ENCODE assay signal across 9 mouse cellular contexts in the genomic region with DNA sequence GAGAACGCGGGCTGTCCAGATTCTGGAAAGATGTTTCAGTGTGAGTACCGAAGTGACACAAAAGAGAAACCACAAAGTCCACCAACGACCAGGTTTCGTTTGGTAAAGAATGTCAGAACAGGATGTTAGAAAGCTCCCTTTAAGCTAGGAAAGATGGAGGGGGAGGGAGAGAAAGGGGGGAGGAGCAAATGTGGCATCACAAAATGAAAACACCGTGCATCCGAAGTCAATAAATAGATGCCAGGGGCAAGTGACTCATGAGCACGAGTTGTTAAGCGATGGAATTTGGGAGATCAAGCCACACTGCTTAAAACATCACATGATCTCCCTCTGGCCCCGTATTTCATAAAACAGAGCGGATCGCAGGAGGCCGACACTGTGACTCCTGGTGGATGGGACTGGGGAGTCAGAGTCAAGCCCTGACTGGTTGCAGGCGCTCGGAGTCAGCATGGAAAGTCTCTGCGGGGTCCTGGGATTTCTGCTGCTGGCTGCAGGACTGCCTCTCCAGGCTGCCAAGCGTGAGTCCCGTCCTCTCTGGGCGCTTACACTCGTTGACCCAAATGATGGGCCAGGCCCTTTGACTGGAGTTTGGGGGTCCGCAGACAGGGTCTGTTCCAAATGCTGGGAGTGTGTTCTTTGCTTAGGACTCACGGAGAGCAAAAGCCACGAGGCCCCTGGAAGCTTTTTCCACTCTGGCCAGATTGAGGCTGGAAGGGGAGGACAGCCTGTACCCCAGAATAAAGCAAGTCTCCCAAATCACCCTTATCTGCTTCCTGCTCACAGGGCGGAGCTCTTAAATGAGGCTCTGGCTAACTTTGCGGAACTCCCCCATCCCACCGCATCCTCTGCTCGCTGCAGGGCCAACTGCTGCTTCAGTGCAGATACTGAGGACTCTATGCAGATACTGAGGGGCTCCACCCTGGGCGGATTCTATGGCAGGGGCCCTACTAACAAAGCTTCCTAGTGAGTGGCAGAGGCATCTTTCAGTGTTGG. TPM values are rescaled to one million over a fixed set of nuclear protein-coding genes. Genes with fewer than 3 reads are reported as not detected.
DNase-seq lines count a peak whose midpoint lies in the region; ATAC-seq and TF ChIP-seq lines count a peak whose summit lies in the region.
"Had no signal": no experiment of that assay in that cellular context is flagged by ENCODE, and none has a peak within 500 bp of the region (broad histone marks: within the 10 kb centered on the region; RNA-seq: fewer than 3 reads in every experiment).

A gene (plus strand): TSS at position 272 of the 993 bp plus-strand sequence.

- no peaks in the 10 kb centered on the region for H3K9me3 ChIP-seq in forebrain, embryonic 12.5 days
- H3K9me3 ChIP-seq in forebrain, postnatal 0 days (ENCODE audit: low read length): no peaks in the 10 kb centered on the region
- no peaks in the 10 kb centered on the region for H3K9me3 ChIP-seq in heart, embryonic 10.5 days
- H3K9me3 ChIP-seq in limb, embryonic 14.5 days (ENCODE audit: control insufficient read depth, low read length): no peaks in the 10 kb centered on the region
- no peaks in the 10 kb centered on the region for H3K9me3 ChIP-seq in stomach, postnatal 0 days (ENCODE audit: control insufficient read depth, low read length)
- H3K9me3 ChIP-seq: G1E had no signal

- H3K36me3 ChIP-seq in forebrain, embryonic 12.5 days (replicated peaks): no peaks in the 10 kb centered on the region
- no peaks in the 10 kb centered on the region for H3K36me3 ChIP-seq in forebrain, postnatal 0 days (ENCODE audit: insufficient read depth)
- H3K36me3 ChIP-seq in heart, embryonic 10.5 days: no peaks in the 10 kb centered on the region
- H3K36me3 ChIP-seq in limb, embryonic 14.5 days (ENCODE audit: control insufficient read depth, insufficient read depth, low read length): no peaks in the 10 kb centered on the region
- H3K36me3 ChIP-seq in stomach, postnatal 0 days (ENCODE audit: control insufficient read depth, insufficient read depth, low read length): no peaks in the 10 kb centered on the region
- H3K36me3 ChIP-seq: G1E had no signal

- no peak within 1 kb of the TSS for H3K27ac ChIP-seq in forebrain, embryonic 12.5 days
- no peak within 1 kb of the TSS for H3K27ac ChIP-seq in forebrain, postnatal 0 days (ENCODE audit: low read depth, low read length)
- H3K27ac ChIP-seq in heart, embryonic 10.5 days: no peak within 1 kb of the TSS
- no peak within 1 kb of the TSS for H3K27ac ChIP-seq in limb, embryonic 14.5 days (replicated peaks; ENCODE audit: low read depth, low read length)
- no peak within 1 kb of the TSS for H3K27ac ChIP-seq in stomach, postnatal 0 days (replicated peaks)

- no peak within 1 kb of the TSS for H3K9ac ChIP-seq in forebrain, embryonic 12.5 days
- no peak within 1 kb of the TSS for H3K9ac ChIP-seq in forebrain, postnatal 0 days
- H3K9ac ChIP-seq in limb, embryonic 14.5 days (ENCODE audit: low read depth, low read length, severe bottlenecking): peak within 1 kb of the TSS; percentile 31
- no peak within 1 kb of the TSS for H3K9ac ChIP-seq in stomach, postnatal 0 days (ENCODE audit: low read length)

- DNase-seq in forebrain, postnatal 0 days: no peak
- no peak for DNase-seq in heart, embryonic 10.5 days (ENCODE audit: low spot score)
- peak; percentile 12 for DNase-seq in limb, embryonic 14.5 days (ENCODE audit: low spot score)
- DNase-seq in stomach, postnatal 0 days (ENCODE audit: low spot score): no peak
- no peak for DNase-seq in spleen, postnatal 36 days (ENCODE audit: low spot score in 2 of 2)
- DNase-seq in adrenal gland, postnatal 14 days: no peak

- ATAC-seq in forebrain, embryonic 12.5 days (ENCODE audit: low FRiP score): no peak
- ATAC-seq in forebrain, postnatal 0 days: no peak
- peak; percentile 76 for ATAC-seq in CD4-positive, CD25-positive, alpha-beta regulatory T cell, adult 4 months
- ATAC-seq in limb, embryonic 14.5 days (ENCODE audit: low FRiP score, low read depth): no peak; the same call in 1 of the 2 replicates
- ATAC-seq in stomach, postnatal 0 days (ENCODE audit: low FRiP score, low TSS enrichment): no peak

- 45% methylated on average over 28 of the region's 28 CpGs for WGBS in forebrain, embryonic 12.5 days
- 52% methylated on average over 28 of the region's 28 CpGs for WGBS in forebrain, postnatal 0 days
- 28% methylated on average over 28 of the region's 28 CpGs for WGBS in heart, embryonic 10.5 days
- WGBS in limb, embryonic 14.5 days: 31% methylated on average over 28 of the region's 28 CpGs
- WGBS in stomach, postnatal 0 days: 37% methylated on average over 28 of the region's 28 CpGs

- TF ChIP-seq CTCF in forebrain, postnatal 0 days (IDR thresholded peaks at IDR 0.05; ENCODE audit: low read depth): no peak
- TF ChIP-seq CTCF in stomach, postnatal 0 days (IDR thresholded peaks at IDR 0.05; ENCODE audit: low read depth): 0 out of 2 replicates have a peak, but pooled peaks have one; percentile 6

- H3K4me2 ChIP-seq in forebrain, embryonic 12.5 days: 0 out of 2 replicates have a peak within 1 kb of the TSS, but pooled peaks have one; percentile 4
- H3K4me2 ChIP-seq in forebrain, postnatal 0 days (ENCODE audit: low read depth): no peak within 1 kb of the TSS
- H3K4me2 ChIP-seq in limb, embryonic 14.5 days (replicated peaks; ENCODE audit: low read depth, low read length, severe bottlenecking): peak within 1 kb of the TSS; percentile 31; the same call in 1 of the 2 replicates
- peak within 1 kb of the TSS; percentile 29 for H3K4me2 ChIP-seq in stomach, postnatal 0 days (replicated peaks; ENCODE audit: low read depth)

- H3K27me3 ChIP-seq in forebrain, embryonic 12.5 days: peaks cover 23% of the 10 kb centered on the region
- H3K27me3 ChIP-seq in forebrain, postnatal 0 days (ENCODE audit: insufficient read depth, low read length): 0 out of 2 replicates have a peak, but pooled peaks cover 5% of the 10 kb centered on the region
- H3K27me3 ChIP-seq in heart, embryonic 10.5 days (ENCODE audit: insufficient read depth, poor library complexity, severe bottlenecking): peaks cover 21% of the 10 kb centered on the region
- no peaks in the 10 kb centered on the region for H3K27me3 ChIP-seq in limb, embryonic 14.5 days (ENCODE audit: control insufficient read depth, insufficient read depth, low read length)
- H3K27me3 ChIP-seq in stomach, postnatal 0 days (ENCODE audit: control insufficient read depth, insufficient read depth, low read length): no peaks in the 10 kb centered on the region

- no peak for TF ChIP-seq POLR2A in limb, embryonic 14.5 days (IDR thresholded peaks at IDR 0.05; ENCODE audit: borderline replicate concordance, extremely low read depth, insufficient read depth, insufficient read length)

- peaks cover 9% of the 10 kb centered on the region for H3K4me1 ChIP-seq in forebrain, embryonic 12.5 days
- no peaks in the 10 kb centered on the region for H3K4me1 ChIP-seq in forebrain, postnatal 0 days (ENCODE audit: insufficient read depth)
- H3K4me1 ChIP-seq in heart, embryonic 10.5 days: peaks cover 15% of the 10 kb centered on the region
- peaks cover 5% of the 10 kb centered on the region for H3K4me1 ChIP-seq in limb, embryonic 14.5 days (ENCODE audit: control insufficient read depth, insufficient read depth, low read length)
- no peaks in the 10 kb centered on the region for H3K4me1 ChIP-seq in stomach, postnatal 0 days (replicated peaks; ENCODE audit: control insufficient read depth, insufficient read depth)

- no peak for TF ChIP-seq EP300 in stomach, postnatal 0 days (optimal IDR thresholded peaks at IDR 0.05)

- no peak within 1 kb of the TSS for H3K4me3 ChIP-seq in forebrain, embryonic 12.5 days (replicated peaks)
- H3K4me3 ChIP-seq in forebrain, postnatal 0 days (ENCODE audit: low read depth, low read length): no peak within 1 kb of the TSS
- H3K4me3 ChIP-seq in heart, embryonic 10.5 days: peak within 1 kb of the TSS; percentile 42
- peak within 1 kb of the TSS; percentile 16; the same call in 1 of the 2 replicates for H3K4me3 ChIP-seq in limb, embryonic 14.5 days (replicated peaks; ENCODE audit: low read length)
- no peak within 1 kb of the TSS for H3K4me3 ChIP-seq in stomach, postnatal 0 days (ENCODE audit: low read depth, low read length)

RNA-seq across cellular contexts. Expression of the gene that starts here (rescaled TPM):
- polyA plus RNA-seq in forebrain, embryonic 12.5 days (2016; fragmentation: Nextera tagmentation; extraction: Ambion mirVana): 0.19 and 0.82 TPM in 2 replicates
- total RNA-seq in forebrain, postnatal 0 days (2014; rRNA removed): 0.92 and 1.6 TPM in 2 replicates
- polyA plus RNA-seq in forebrain, postnatal 0 days (2015; fragmentation: Nextera tagmentation; extraction: Ambion mirVana): 1.4 and 1.8 TPM in 2 replicates
- 1 to 10 TPM; 2.0 to 2.4 TPM for polyA plus RNA-seq in CD4-positive, CD25-positive, alpha-beta regulatory T cell, adult 4 months (2017; shearing (Covaris generic))
- 0.05 TPM in 2 replicates for polyA plus RNA-seq in heart, embryonic 10.5 days (2016; fragmentation: Nextera tagmentation; extraction: Ambion mirVana)
- polyA plus RNA-seq in limb, embryonic 14.5 days (2012; rRNA removed): 2.7 and 5.0 TPM in 2 replicates
- 1.3 and 1.9 TPM in 2 replicates for polyA plus RNA-seq in limb, embryonic 14.5 days (2014; fragmentation: Nextera tagmentation; extraction: Ambion mirVana)
- polyA plus RNA-seq in stomach, postnatal 0 days (2015; fragmentation: Nextera tagmentation; extraction: Ambion mirVana): 2.1 and 3.9 TPM in 2 replicates
- 0.19 and 1.2 TPM in 2 replicates for total RNA-seq in adrenal gland, postnatal 14 days (2021)

Comparison
In these comparisons a context has a peak if more than half of its experiments do, and no peak if none do; other contexts are left out.
1. H3K4me3 ChIP-seq: peak in heart, embryonic 10.5 days (single experiment) and limb, embryonic 14.5 days (single experiment); none in forebrain, embryonic 12.5 days (single experiment), forebrain, postnatal 0 days (single experiment) and stomach, postnatal 0 days (single experiment).